Mouse (Mus musculus): ENCODE measurements around the gene Ctcfl. TPM values are rescaled to one million over a fixed set of nuclear protein-coding genes. Genes with fewer than 3 reads are reported as not detected.

The Ctcfl gene
- total and polyA plus RNA-seq, 2 experiments, result 0.10 to 0.46 TPM

DNA sequence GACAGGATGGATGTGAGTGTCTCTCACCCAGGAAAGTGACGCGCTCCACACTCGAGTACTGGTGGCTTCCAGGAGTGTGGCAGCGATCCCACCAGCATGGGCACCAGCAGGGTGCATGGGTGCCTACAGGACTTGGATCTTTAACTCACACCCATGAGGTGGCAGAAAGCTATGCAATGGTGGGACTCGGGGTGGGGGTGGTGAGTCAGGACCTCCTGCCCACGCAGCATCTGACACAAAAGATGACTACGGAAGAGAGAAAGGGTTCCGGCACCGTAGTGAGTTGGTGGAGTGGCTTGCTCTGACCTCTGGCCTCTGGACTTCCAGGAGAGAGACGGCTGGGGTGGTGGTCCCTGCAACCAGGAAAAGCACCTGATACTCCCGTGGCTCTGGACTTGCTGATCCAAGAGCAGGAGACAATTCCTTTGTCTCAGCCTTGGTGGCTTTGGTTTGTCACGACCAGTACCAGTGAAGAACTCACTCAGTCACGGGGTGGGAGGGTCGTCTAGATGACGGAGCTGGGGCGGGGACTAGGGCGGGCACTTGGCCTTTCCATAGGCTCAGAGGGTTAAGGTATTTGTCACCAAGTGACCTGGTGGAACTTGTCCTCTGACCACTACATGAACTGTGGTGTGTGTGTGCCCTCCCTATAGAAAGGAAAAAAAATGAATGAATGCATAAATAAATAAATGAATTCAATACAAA is 71.1 kb downstream of the Ctcfl start:
- Histone ChIP-seq H3K79me2 (ENCODE audit: control insufficient read depth, insufficient read depth, low read length) (no peaks in the 10 kb centered on the region), H3K36me3 (ENCODE audit: control insufficient read depth, insufficient read depth, low read length) (no peaks in the 10 kb centered on the region), H3K27ac (replicated peaks; ENCODE audit: insufficient read depth, low read depth, low read length) (no peak overlapping the region), H3K9ac (ENCODE audit: low read depth, low read length) (no peak overlapping the region), H3K27me3 (ENCODE audit: control insufficient read depth, insufficient read depth, low read length) (no peaks in the 10 kb centered on the region), H3K4me3 (ENCODE audit: insufficient read depth, low read depth, low read length) (no peak overlapping the region), H3K4me1 (ENCODE audit: control insufficient read depth, insufficient read depth, low read length) (peaks cover 3% of the 10 kb centered on the region; the same call in 1 of the 2 replicates)
- no peak for DNase-seq (ENCODE audit: extremely low read depth, low read depth, low spot score)
- WGBS, result 53% methylated on average over 17 of the region's 17 CpGs
- no peak for TF ChIP-seq POLR2A (IDR thresholded peaks at IDR 0.05; ENCODE audit: extremely low read depth, insufficient read depth, low read length)
- no peak for TF ChIP-seq CTCF (IDR thresholded peaks at IDR 0.05; ENCODE audit: low read depth, low read length)

DNA sequence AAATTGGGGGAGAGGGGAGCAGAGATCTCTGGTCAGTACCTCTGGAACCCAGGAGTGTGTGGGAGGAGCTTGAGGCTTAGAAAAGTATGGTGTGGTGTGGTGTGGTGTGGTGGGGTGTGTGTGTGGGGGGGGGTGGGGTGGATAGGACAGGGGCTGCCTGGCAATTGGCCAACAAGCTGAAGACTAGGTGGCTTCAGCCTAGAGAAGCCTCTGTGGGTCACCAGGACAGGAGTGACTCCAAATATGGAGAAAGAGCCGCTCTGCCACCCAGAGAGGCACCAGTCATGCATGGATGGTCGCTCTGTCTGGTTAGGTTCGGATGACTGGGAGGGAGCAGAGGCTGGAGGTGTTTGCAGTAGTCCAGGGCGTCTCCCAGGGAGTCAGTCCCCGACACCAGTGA is 71.9 kb downstream of the Ctcfl start:
- no peak overlapping the region for H3K4me3 ChIP-seq (ENCODE audit: insufficient read depth, low read depth, low read length)
- H3K79me2 ChIP-seq (ENCODE audit: control insufficient read depth, insufficient read depth, low read length), result no peaks in the 10 kb centered on the region
- H3K4me1 ChIP-seq (ENCODE audit: control insufficient read depth, insufficient read depth, low read length), result peaks cover 3% of the 10 kb centered on the region; the same call in 1 of the 2 replicates
- no peak for DNase-seq (ENCODE audit: extremely low read depth, low read depth, low spot score)
- WGBS, result 82% methylated on average over 5 of the region's 5 CpGs
- H3K27me3 ChIP-seq (ENCODE audit: control insufficient read depth, insufficient read depth, low read length), result no peaks in the 10 kb centered on the region
- H3K27ac ChIP-seq (replicated peaks; ENCODE audit: insufficient read depth, low read depth, low read length), result no peak overlapping the region
- no peak overlapping the region for H3K9ac ChIP-seq (ENCODE audit: low read depth, low read length)
- no peak for TF ChIP-seq CTCF (IDR thresholded peaks at IDR 0.05; ENCODE audit: low read depth, low read length)
- no peaks in the 10 kb centered on the region for H3K36me3 ChIP-seq (ENCODE audit: control insufficient read depth, insufficient read depth, low read length)

DNA sequence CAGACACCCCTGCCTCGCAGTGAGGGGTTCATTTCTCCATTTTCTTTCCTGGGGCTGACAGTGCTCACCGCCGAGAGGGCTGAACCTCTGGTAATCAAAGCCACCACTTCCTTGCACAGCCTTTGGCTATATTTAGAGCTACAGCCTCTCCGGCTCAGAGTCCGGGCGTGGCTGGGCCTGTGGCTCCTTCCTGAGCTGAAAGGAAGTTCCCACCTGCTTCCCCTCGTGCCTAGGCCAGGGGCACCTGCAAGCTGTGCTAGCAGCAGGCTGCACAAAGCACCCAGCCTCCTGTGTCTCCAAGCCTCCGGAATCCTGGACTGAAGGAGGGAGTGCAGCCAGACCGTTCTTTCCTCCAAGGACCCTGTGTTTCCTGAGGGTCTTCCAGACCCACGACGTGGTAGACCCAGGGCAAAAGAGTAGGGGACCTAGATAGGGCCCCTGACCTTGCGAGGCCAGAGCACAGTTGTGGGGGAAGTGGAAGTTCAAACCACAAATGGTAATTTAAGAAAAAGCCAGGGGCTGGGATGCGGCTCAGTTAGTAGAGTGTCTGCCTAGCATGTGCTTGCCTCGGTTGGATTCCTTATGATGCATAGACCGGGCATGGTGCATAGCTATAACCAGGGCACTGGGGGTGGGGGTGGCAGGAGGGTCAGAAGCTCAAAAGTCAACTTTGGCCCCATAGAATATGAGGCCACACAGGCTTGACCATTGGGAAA is 72.6 kb downstream of the Ctcfl start:
- Histone ChIP-seq H3K9ac (ENCODE audit: low read depth, low read length) (no peak overlapping the region), H3K4me3 (ENCODE audit: insufficient read depth, low read depth, low read length) (no peak overlapping the region), H3K36me3 (ENCODE audit: control insufficient read depth, insufficient read depth, low read length) (no peaks in the 10 kb centered on the region), H3K27ac (replicated peaks; ENCODE audit: insufficient read depth, low read depth, low read length) (no peak overlapping the region), H3K4me1 (ENCODE audit: control insufficient read depth, insufficient read depth, low read length) (peaks cover 3% of the 10 kb centered on the region; the same call in 1 of the 2 replicates), H3K79me2 (ENCODE audit: control insufficient read depth, insufficient read depth, low read length) (no peaks in the 10 kb centered on the region), H3K27me3 (ENCODE audit: control insufficient read depth, insufficient read depth, low read length) (no peaks in the 10 kb centered on the region)
- WGBS, result 69% methylated on average over 15 of the region's 15 CpGs
- TF ChIP-seq POLR2A (IDR thresholded peaks at IDR 0.05; ENCODE audit: extremely low read depth, insufficient read depth, low read length), result no peak
- no peak for TF ChIP-seq CTCF (IDR thresholded peaks at IDR 0.05; ENCODE audit: low read depth, low read length)
- no peak for DNase-seq (ENCODE audit: extremely low read depth, low read depth, low spot score)

DNA sequence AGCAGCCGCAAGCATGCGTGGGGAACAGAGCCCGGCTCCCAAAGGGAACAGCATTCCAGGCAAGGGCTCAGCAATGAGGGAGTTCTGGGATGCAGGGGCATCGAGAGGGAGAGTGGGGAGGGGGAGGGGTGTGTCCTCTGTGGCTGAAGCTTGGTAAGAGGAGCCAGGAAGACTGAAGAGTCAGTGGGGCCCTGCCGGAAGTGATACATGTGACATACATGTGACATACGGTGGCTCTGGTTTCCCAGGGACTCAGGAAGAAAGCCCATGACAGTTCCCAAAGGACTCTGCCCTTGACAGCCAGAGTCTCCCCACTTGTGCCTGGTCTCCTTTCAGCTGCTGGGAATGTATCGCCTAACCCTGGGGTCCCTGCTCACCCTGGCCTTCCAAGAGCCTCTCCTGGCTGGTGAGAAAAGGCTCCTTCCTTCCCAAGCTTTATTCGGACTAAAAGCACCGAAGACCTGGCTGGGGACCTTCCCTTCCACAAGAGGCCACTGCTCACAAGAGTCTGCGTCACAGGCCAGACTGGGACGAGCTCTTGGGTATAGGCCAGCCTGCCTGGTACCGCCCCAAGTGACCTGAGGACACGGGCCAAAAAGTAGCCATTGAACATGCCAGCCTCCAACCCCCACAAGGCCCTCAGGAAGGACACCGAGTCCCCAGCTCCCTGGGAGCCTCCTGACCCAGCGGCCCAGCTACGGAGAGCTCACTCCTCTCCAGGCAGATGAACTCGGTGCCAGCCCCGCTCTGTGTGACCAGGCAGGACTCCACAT is 74.9 kb downstream of the Ctcfl start:
- Histone ChIP-seq H3K9ac (ENCODE audit: low read depth, low read length) (peak overlapping the region; percentile 27; the same call in 1 of the 2 replicates), H3K79me2 (ENCODE audit: control insufficient read depth, insufficient read depth, low read length) (no peaks in the 10 kb centered on the region), H3K27me3 (ENCODE audit: control insufficient read depth, insufficient read depth, low read length) (no peaks in the 10 kb centered on the region), H3K4me3 (ENCODE audit: insufficient read depth, low read depth, low read length) (no peak overlapping the region), H3K36me3 (ENCODE audit: control insufficient read depth, insufficient read depth, low read length) (no peaks in the 10 kb centered on the region), H3K27ac (replicated peaks; ENCODE audit: insufficient read depth, low read depth, low read length) (no peak overlapping the region; the same call in 1 of the 2 replicates), H3K4me1 (ENCODE audit: control insufficient read depth, insufficient read depth, low read length) (peaks cover 3% of the 10 kb centered on the region; the same call in 1 of the 2 replicates)
- TF ChIP-seq POLR2A (IDR thresholded peaks at IDR 0.05; ENCODE audit: extremely low read depth, insufficient read depth, low read length) (no peak), CTCF (IDR thresholded peaks at IDR 0.05; ENCODE audit: low read depth, low read length) (peak; percentile 44)
- peak; percentile 84 for DNase-seq (ENCODE audit: extremely low read depth, low read depth, low spot score)
- 44% methylated on average over 18 of the region's 18 CpGs for WGBS

Other genes starting within 250 kb of the Ctcfl start
- 0.55 and 0.74 TPM in 2 replicates for gene Bmp7, start 179.2 kb downstream of the Ctcfl start, total RNA-seq (2014; rRNA removed)
- 1.7 and 2.4 TPM in 2 replicates for gene Bmp7, start 179.2 kb downstream of the Ctcfl start, polyA plus RNA-seq (2012; rRNA removed)
- gene Spo11, start 141.8 kb downstream of the Ctcfl start, total RNA-seq (2014; rRNA removed), result under 0.01 and 0.07 TPM in 2 replicates
- not detected in 2 replicates for gene Spo11, start 141.8 kb downstream of the Ctcfl start, polyA plus RNA-seq (2012; rRNA removed)
- 13.1 and 17.8 TPM in 2 replicates for gene Rae1, start 119.4 kb downstream of the Ctcfl start, total RNA-seq (2014; rRNA removed)
- 25.3 and 31.9 TPM in 2 replicates for gene Rae1, start 119.4 kb downstream of the Ctcfl start, polyA plus RNA-seq (2012; rRNA removed)
- 0.55 and 0.74 TPM in 2 replicates for gene Rbm38, start 99.0 kb downstream of the Ctcfl start, total RNA-seq (2014; rRNA removed)
- gene Rbm38, start 99.0 kb downstream of the Ctcfl start, polyA plus RNA-seq (2012; rRNA removed), result 6.4 and 11.1 TPM in 2 replicates
- 2,468 and 2,488 TPM in 2 replicates for gene Pck1, start 33.5 kb upstream of the Ctcfl start, total RNA-seq (2014; rRNA removed)
- gene Pck1, start 33.5 kb upstream of the Ctcfl start, polyA plus RNA-seq (2012; rRNA removed), result 240 and 585 TPM in 2 replicates
- 8.1 and 10.8 TPM in 2 replicates for gene Zbp1, start 99.4 kb upstream of the Ctcfl start, total RNA-seq (2014; rRNA removed)
- gene Zbp1, start 99.4 kb upstream of the Ctcfl start, polyA plus RNA-seq (2012; rRNA removed), result 9.2 and 13.2 TPM in 2 replicates
- gene Pmepa1, start 157.0 kb upstream of the Ctcfl start, total RNA-seq (2014; rRNA removed), result 0.28 and 0.60 TPM in 2 replicates
- 1.8 and 4.1 TPM in 2 replicates for gene Pmepa1, start 157.0 kb upstream of the Ctcfl start, polyA plus RNA-seq (2012; rRNA removed)

Measured in liver, adult 2 months (tissue).